Mouse (Mus musculus): ENCODE data around the gene Auts2.

DNA sequence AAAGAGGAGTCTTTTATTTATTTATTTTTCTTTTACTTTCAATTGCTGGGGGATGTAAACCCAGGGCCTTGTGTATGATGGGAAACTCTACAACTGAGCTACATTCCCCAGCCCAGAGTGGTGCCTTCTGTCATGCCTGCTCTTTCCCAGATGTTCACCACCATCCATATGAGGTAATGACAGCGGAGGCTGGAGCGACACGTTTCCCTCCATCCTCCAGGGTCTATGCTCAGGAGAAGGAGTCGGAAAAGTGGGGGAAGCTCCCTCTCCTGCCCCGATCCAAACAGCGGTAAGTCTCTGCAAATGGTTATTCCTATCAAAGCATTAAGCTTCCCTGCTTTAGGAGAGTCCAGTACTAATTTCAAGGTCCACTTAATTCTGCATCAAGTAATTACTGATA, 768.4 kb downstream of the Auts2 start:
- TF ChIP-seq POLR2A (IDR thresholded peaks at IDR 0.05; ENCODE audit: borderline replicate concordance, insufficient read depth, low read length) (no peak), CTCF (IDR thresholded peaks at IDR 0.05; ENCODE audit: borderline replicate concordance, insufficient read depth, low read depth, low read length) (no peak)

Data from cerebellum, adult 2 months (tissue).